Mouse (Mus musculus) megakaryocyte, adult 5-6 weeks (primary cell): Measurements from ENCODE around the gene Efcab9. TPM values are rescaled to one million over a fixed set of nuclear protein-coding genes. Genes with fewer than 3 reads are reported as not detected.

Experiments used
- ATAC-seq: 2 replicates; pipeline ENCODE4 v1.8.0; 2016; ENCODE audit warnings: mild to moderate bottlenecking, inconsistent platforms; ENCODE audit not compliant: poor library complexity, severe bottlenecking
- total RNA-seq, 2 experiments: library from RNA; stranded (forward) in 1 of 2; stranded (reverse) in 1 of 2; fragments of 153-499, 151-499 nt in 1 of 2; fragments of 221-1000, 200-1000 nt in 1 of 2; gene quantifications; 2 replicates each; pipeline versions ENCODE4 v1.2.3 to v1.2.4; 2015 to 2017

Efcab9 gene
- total RNA-seq, 2 experiments from 2014 or later: 0.20 to 1.6 TPM

DNA sequence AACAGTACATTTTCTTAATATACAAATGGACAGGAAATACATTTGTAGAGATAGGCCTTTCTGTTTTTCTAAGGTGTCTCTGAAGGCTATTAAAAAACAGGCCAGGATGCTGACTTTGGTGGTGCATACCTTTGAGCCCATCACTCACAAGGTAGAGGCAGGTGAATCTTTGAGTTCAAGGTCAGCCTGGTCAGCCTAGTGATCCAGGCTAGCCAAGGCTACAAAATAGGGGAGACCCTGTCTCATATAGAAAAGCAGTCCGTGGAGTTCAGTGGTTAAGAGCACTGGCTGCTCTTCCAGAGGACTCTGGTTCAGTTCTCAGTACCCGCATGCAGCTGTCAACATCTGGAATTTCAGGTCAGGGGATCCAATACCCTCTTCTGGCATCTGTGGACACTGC is 28.2 kb downstream of the Efcab9 start:
- no peak for ATAC-seq

DNA sequence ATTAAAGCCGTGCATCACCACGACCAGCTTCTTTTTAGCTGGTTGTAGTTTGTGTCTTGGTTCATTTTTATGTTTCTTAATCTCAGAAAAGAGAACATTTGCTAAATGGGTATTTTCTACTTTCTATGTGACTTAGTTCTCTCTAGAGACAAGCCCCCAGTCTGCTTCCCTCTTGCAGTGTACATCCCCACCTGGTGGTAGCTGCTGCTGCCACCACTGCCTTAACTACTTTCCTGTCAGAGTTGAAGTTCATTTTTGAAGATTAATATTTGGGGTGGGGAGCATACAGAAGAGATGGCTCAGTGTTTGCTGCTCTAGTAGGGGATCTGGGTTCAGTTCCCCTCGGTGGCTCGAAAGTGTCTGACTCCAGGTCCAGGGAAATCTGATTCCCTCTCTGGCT is 31.9 kb downstream of the Efcab9 start:
- ATAC-seq: no peak

DNA sequence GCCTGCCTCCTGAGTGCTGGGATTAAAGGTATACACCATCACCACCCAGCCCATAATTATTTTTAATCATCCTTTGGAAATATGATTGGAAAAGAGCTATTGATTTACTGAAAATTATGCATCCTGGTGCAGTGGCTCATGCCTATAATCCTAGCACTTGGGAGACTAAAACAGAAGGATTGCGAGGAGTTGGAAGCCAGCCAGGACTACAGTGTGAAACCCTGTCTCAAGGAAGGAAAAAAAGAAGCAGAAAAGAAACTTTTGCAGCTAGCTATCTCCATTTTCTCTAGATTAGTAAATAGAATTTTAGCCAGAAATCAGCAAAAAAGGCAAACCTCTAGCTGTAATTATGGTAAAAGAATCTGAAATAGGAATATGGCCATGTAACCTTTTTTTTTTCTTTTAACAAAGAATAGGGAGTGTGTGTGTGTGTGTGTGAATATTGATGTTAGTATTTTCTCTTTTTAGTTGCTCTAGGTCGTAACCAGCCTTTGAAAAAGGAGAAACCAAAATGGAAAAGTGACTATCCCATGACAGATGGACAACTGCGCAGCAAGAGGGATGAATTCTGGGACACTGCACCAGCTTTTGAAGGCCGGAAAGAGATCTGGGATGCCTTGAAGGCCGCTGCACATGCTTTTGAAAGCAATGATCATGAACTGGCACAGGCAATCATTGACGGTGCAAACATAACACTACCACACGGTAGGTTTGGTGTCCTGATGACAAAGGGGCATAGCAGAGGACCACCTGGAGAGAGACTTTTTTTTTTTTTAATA is 32.9 kb downstream of the Efcab9 start:
- ATAC-seq: no peak

GRCm38 (mm10) chr11:32495283-32495682 is 36.6 kb downstream of the Efcab9 start:
- ATAC-seq: no peak

GRCm38 (mm10) chr11:32493312-32493711 is 38.6 kb downstream of the Efcab9 start:
- ATAC-seq: no peak

- no peak for ATAC-seq
Measured at GRCm38 (mm10) chr11:32491079-32491478, 40.8 kb downstream of the Efcab9 start.

- peak; percentile 45; the same call in 1 of the 2 replicates for ATAC-seq
Measured at GRCm38 (mm10) chr11:32488808-32489670, 42.8 kb downstream of the Efcab9 start.

DNA sequence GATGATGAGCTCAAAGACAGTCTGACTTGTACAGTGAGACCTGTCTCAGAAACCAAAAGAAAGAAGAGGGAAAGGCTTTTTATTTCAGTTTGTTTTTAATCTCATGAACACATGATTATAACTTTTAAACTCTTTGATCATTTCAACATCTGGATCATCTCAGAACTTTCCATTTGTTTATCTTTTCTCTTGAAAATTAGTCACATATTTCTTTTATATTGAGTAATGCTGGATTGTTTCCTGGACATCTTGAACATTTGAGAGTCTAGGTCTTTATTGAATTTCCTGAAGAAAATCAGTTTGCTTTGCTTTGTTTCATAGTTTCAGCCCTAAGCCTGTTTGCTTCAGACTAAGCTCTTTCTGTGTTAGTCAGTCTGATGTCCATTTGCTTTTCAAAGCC is 43.5 kb downstream of the Efcab9 start:
- ATAC-seq: no peak

DNA sequence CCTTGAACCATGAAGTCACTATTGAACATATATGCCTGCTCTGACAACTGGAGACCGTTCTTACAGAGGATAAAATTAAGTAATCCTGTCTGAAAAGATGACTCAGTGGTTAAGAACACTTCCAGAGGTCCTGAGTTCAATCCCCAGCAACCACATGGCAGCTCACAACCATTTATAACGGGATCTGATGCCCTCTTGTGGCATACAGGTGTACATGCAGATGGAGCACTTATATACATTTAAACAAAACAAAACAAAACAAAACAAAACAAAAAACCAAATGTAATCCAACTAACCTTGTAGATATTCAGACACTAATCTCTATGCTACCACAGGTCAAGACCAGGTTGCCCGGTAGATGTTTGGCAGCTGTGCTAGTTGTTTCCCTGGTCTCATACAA is 44.4 kb downstream of the Efcab9 start:
- ATAC-seq: no peak

- peak; percentile 49; the same call in 1 of the 2 replicates for ATAC-seq
Measured at GRCm38 (mm10) chr11:32486621-32487020, 45.3 kb downstream of the Efcab9 start.

DNA sequence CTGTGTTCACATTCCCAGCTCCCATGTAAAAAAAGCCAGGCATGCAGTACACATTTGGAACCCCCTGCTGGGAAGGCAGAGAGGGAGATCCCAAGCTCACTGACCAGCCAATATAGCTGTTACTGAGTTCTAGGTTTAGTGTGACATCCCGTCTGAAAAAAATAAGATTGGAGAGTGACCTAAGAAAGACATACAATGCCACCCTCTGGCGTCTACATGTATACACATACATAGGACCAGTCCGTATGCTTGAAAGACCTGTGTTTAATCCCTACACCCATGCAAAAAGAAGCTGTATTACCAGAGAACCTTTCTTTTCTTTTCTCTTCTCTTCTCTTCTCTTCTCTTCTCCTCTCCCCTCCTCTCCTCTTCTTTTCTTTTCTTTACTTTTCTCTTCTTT is 46.6 kb downstream of the Efcab9 start:
- ATAC-seq: no peak

DNA sequence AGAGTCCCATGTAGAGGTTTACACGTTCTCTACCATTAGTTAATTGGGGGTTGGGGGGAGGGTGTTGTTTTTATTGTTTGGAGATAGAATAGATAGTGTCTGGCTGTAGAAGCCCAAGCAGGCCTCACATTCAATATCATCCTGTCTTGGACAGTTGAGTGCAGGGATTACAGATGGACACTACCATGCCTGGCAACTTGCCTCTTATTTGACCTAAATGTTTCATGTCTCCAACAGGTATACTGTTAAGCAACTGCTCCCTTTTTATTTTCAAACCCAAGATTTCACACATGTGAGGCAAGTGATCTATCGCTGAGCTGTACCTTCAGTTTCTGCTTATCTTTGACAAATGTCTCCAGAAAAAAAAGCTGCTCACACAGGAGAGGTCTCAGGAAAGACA is 50.4 kb downstream of the Efcab9 start:
- ATAC-seq: no peak

DNA sequence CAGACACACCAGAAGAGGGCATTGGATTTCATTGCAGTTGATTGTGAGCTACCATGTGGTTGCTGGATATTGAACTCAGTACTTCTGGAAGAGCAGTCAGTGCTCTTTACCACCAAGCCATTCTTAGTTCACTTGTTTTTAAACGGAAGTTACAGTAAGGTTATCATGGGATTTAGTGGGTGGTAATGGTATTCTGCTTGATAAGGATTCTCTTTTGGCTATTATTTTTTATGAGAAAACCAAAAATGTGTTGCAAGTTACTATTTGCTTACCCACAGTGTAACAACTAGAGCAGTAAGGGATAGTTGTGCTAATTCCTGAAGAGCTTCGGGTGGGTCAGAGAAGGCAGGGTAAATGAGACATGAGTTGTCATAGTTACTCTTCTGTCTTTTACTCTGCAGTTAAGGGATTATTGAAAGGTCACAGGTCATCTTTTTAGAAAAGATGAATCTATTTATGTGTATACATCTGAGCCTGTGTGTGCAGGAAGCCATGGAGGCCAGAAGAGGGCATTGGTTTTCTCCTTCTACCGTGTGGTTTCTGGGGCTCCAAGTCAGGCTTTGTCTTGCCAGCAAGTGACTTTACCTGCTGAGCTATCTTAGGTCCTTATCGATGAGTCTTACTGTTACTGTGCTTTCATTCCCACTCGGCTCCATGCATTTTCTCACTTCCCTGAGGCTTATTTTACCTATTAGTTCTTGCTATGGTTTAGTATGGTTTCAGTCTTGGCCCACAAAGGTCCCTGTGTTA is 56.2 kb downstream of the Efcab9 start:
- ATAC-seq: no peak

- no peak for ATAC-seq
Measured at GRCm38 (mm10) chr11:32474725-32475124, 57.2 kb downstream of the Efcab9 start.

Other genes with a start within 250 kb of the Efcab9 start
- gene Hba-a1, start 248.6 kb downstream of the Efcab9 start, total RNA-seq (2015): 53.9 and 134 TPM in 2 replicates
- gene Hba-a1, start 248.6 kb downstream of the Efcab9 start, total RNA-seq (2017): 18.7 and 44.2 TPM in 2 replicates
- gene Hbq1b, start 245.1 kb downstream of the Efcab9 start, total RNA-seq (2015): 1.1 TPM in 1 of 2 replicates, not detected in the other
- not detected in 2 replicates for gene Hbq1b, start 245.1 kb downstream of the Efcab9 start, total RNA-seq (2017)
- 72.7 and 158 TPM in 2 replicates for gene Hba-a2, start 235.6 kb downstream of the Efcab9 start, total RNA-seq (2015)
- gene Hba-a2, start 235.6 kb downstream of the Efcab9 start, total RNA-seq (2017): 99.3 and 270 TPM in 2 replicates
- gene Hbq1a, start 232.0 kb downstream of the Efcab9 start, total RNA-seq (2015): not detected in 2 replicates
- gene Hbq1a, start 232.0 kb downstream of the Efcab9 start, total RNA-seq (2017): not detected in 2 replicates
- 5.3 and 7.0 TPM in 2 replicates for gene Sh3pxd2b, start 184.3 kb downstream of the Efcab9 start, total RNA-seq (2015)
- gene Sh3pxd2b, start 184.3 kb downstream of the Efcab9 start, total RNA-seq (2017): 2.4 and 2.9 TPM in 2 replicates
- gene Ubtd2, start 76.7 kb downstream of the Efcab9 start, total RNA-seq (2015): 2.3 and 3.4 TPM in 2 replicates
- 0.24 and 1.8 TPM in 2 replicates for gene Ubtd2, start 76.7 kb downstream of the Efcab9 start, total RNA-seq (2017)
- gene Stk10, start 1.2 kb upstream of the Efcab9 start, total RNA-seq (2015): 88.8 and 98.5 TPM in 2 replicates
- 115 and 125 TPM in 2 replicates for gene Stk10, start 1.2 kb upstream of the Efcab9 start, total RNA-seq (2017)
- gene Fbxw11, start 110.6 kb upstream of the Efcab9 start, total RNA-seq (2015): 30.0 and 30.4 TPM in 2 replicates
- 47.0 and 52.8 TPM in 2 replicates for gene Fbxw11, start 110.6 kb upstream of the Efcab9 start, total RNA-seq (2017)